9 mouse cellular contexts compared by ENCODE assay signal in the genomic region with DNA sequence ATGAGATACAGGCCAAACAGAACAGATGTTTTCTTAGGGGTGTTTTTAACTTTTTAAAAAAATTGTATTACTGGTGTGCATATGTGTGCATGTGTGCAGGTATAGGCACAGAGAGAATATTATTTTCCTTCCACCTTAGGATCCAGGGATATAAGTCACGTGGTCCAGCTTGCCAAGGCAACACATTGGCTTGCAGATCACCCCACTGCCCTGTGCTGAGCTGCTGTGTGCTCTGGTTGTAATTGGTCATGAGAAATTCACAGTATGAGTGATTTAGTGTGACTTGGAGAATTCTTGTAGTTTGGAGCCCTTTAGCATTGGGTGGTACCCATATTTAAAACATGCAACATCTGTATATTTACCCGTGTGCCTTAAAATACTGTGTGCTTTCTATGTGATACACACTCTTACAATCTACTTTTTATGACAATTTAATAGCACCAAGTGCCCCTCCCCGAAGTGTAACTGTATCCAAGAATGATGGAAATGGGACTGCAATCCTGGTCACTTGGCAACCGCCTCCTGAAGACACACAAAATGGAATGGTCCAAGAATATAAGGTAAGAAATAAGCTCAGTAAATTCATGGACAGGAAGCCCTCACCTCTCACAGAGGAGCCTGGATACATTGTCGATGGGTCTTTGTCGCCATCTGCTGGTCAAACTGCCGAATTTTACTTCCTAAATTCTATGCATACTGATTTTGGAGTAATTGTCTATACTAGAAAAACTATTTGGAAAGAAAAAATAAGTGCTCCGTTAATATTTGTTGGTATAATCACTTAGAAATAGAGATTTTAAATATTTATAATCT.
DNase-seq lines count a peak whose midpoint lies in the region; ATAC-seq and TF ChIP-seq lines count a peak whose summit lies in the region.
"Had no signal": no experiment of that assay in that cellular context is flagged by ENCODE, and none has a peak within 500 bp of the region (broad histone marks: within the 10 kb centered on the region; RNA-seq: fewer than 3 reads in every experiment).

No protein-coding gene starts in this region.

- intact Hi-C loops in left cerebral cortex, adult 2 months (cut with DNase I), result loop anchor here (1.0 to 10.0 kb wide), 6 partner anchors 287 to 1722 kb away; no protein-coding TSS in a partner anchor

- peak; percentile 91 for TF ChIP-seq CTCF in left cerebral cortex, adult 2 months (IDR thresholded peaks at IDR 0.05)

- no peak for ATAC-seq in CD4-positive, CD25-positive, alpha-beta regulatory T cell, adult 4 months

- no peak overlapping the region for H3K4me3 ChIP-seq in left cerebral cortex, adult 2 months
- H3K4me3 ChIP-seq: limb, embryonic 15.5 days had no signal

- DNase-seq in CD4-positive, CD25-positive, alpha-beta regulatory T cell, adult 2 months (ENCODE audit: low read depth, low spot score), result peak; percentile 52
- DNase-seq in cerebellum, adult 8-10 months, result peak; percentile 65
- peak; percentile 84 for DNase-seq in forelimb bud, embryonic 11.5 days (ENCODE audit: low read depth, low spot score)
- peak; percentile 77 for DNase-seq in hindlimb bud, embryonic 11.5 days (ENCODE audit: extremely low spot score, low read depth, low spot score)
- DNase-seq in left cerebral cortex, adult 2 months (ENCODE audit: extremely low spot score in 1 of 2, low spot score in 2 of 2), result peak; percentile 68 to 73
- DNase-seq in mesoderm, embryonic 11.5 days (ENCODE audit: low read depth, low spot score), result peak; percentile 83
- peak; percentile 79 for DNase-seq in right cerebral cortex, postnatal 4 days

- H3K27ac ChIP-seq in left cerebral cortex, adult 2 months, result no peak overlapping the region
- H3K27ac ChIP-seq: limb, embryonic 15.5 days had no signal
